Mouse (Mus musculus) erythroblast, embryonic 14.5 days (primary cell): ENCODE results near the gene Slc25a28.

Source experiments
- GATA1 ChIP-seq: IDR thresholded peaks from 2 replicates; pipeline ENCODE4 v1.6.1; 2012; ENCODE audit warnings: low read length, inconsistent platforms, mixed read lengths
- TAL1 ChIP-seq: IDR thresholded peaks from 3 replicates; pipeline ENCODE4 v1.6.1; 2012; ENCODE audit warnings: low read length, inconsistent platforms, mixed read lengths

DNA sequence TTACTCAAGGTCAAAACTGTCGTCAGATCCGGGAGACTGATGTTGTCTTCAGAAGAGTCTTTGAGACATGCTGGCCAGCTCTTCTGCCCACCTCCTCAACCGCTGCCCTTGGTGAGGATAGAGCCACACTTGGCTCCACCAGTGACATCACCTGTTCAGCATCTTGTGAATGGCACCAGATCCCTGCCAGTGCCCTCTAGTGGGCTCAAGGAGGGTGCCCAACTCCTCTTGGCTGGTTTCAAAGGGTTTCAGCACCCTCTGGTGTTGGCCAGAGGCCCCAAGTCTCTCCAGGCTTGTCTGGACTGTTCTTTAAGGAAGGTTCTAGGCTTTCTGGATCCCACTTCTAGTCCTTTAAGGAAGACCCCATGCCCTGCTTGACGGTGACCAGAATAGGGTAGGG lies 50.8 kb downstream of the Slc25a28 start:
- TF ChIP-seq TAL1 (no peak), GATA1 (no peak)
